Mouse (Mus musculus): ENCODE results near the gene Nap1l5.

DNA sequence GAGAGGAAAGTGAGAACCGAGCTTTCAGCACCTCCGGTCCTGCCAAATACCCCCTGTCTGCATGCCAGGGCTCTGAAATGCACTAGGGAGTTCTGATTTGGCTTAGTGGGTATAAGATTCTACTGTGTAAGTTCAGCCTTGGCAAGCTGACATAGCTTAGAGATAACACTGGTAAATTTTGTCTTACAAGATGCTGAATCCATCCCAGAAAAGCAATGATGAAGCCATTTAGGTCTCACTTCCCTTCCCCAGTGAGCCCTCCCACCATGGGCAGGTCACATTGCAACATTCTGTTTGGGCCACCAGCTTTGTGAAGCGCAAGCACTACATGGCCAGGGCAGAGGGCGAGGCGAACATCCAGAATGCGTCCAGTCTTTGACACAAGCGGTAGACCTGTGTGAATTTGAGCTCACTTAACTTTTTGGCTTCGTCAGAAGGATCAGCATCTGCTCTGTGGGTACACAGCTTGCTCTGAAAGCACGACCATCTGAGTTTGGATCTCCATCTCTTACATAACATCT, 23.1 kb upstream of the Nap1l5 start:
- TF ChIP-seq TAL1 (IDR thresholded peaks at IDR 0.05; ENCODE audit: low read length) (no peak), GATA1 (IDR thresholded peaks at IDR 0.05; ENCODE audit: low read length) (no peak)

Measured in erythroblast, embryonic 14.5 days (primary cell).